Mouse (Mus musculus) heart, embryonic 11.5 days (tissue): ENCODE data around the gene Smox. TPM values are rescaled to one million over a fixed set of nuclear protein-coding genes. Genes with fewer than 3 reads are reported as not detected.

Experiments
- ATAC-seq: fragments of 200-750 bp; cut with Nextera tagmentation; replicated peaks from 2 replicates; pipeline ENCODE4 v1.8.0; 2017; ENCODE audit warnings: moderate library complexity; ENCODE audit not compliant: insufficient number of reproducible peaks, low FRiP score, low TSS enrichment
- H3K27ac ChIP-seq: fragments of 300-500 bp; sonication (generic); 2 replicates; pipeline ENCODE4 v1.5.1; 2014; ENCODE audit warnings: mild to moderate bottlenecking, low read depth, low read length
- H3K27me3 ChIP-seq: fragments of 300-500 bp; sonication (generic); 2 replicates; pipeline ENCODE4 v1.6.1; 2014; ENCODE audit warnings: mild to moderate bottlenecking, low read length, mixed read lengths; ENCODE audit not compliant: control insufficient read depth, insufficient read depth
- H3K36me3 ChIP-seq: fragments of 300-500 bp; sonication (generic); 2 replicates; pipeline ENCODE4 v1.6.1; 2014; ENCODE audit warnings: mild to moderate bottlenecking, low read length, moderate library complexity, mixed read lengths; ENCODE audit not compliant: control insufficient read depth, insufficient read depth
- H3K4me1 ChIP-seq: fragments of 300-500 bp; sonication (generic); 2 replicates; pipeline ENCODE4 v1.6.1; 2014; ENCODE audit warnings: low read length; ENCODE audit not compliant: control insufficient read depth, insufficient read depth
- H3K4me2 ChIP-seq: fragments of 300-500 bp; sonication (generic); 2 replicates; pipeline ENCODE4 v1.6.1; 2014; ENCODE audit warnings: mild to moderate bottlenecking, moderate library complexity
- H3K4me3 ChIP-seq: fragments of 300-500 bp; sonication (generic); 2 replicates; pipeline ENCODE4 v1.5.1; 2014; ENCODE audit warnings: low read depth, low read length
- H3K9ac ChIP-seq: fragments of 300-500 bp; sonication (generic); 2 replicates; pipeline ENCODE4 v1.6.1; 2014; ENCODE audit warnings: mild to moderate bottlenecking, low read depth, low read length, moderate library complexity
- H3K9me3 ChIP-seq: fragments of 300-500 bp; sonication (generic); replicated peaks from 2 replicates; pipeline ENCODE4 v1.6.1; 2016; ENCODE audit warnings: low read length; ENCODE audit not compliant: control insufficient read depth
- whole genome bisulfite sequencing: fragments of 180-500 bp; shearing (Covaris S2); extraction: QIAGEN DNeasy Blood & Tissue Kit; methylation state at CpG from one replicate; pipeline ENCODE4 v1.1.7; 2014; ENCODE audit not compliant: insufficient replicate concordance; 5-methylcytosine and 5-hydroxymethylcytosine counted together
- polyA plus RNA-seq: library from polyadenylated mRNA; unstranded; fragments of >200 nt; fragmentation: Nextera tagmentation; extraction: Ambion mirVana; gene quantifications from 2 replicates; pipeline ENCODE4 v1.2.1, GENCODE M21; 2014

Smox gene
- polyA plus RNA-seq, 1 experiment from 2014 or later, result 16.5 TPM

DNA sequence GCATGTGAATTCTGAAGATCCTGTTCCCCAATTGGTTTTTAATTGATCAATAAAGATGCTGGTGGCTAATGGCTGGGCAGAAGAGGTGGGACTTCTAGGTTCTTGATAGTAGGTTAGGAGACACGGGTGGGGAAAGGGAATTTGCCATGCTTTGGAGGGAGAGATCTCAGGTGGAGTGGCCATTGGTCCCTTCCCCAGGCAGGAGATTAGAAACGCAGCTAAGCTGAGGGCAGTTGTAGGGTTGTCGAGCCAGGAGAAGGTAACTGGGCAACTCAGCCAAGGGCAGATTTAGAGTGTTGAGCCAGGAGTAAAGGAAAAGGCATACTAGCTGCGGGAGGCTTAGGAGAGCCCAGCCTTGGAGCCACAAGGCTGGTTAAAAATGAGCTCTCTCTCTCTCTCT is 3.0 kb upstream of the Smox start:
- no peak overlapping the region for H3K9ac ChIP-seq
- no peaks in the 10 kb centered on the region for H3K9me3 ChIP-seq
- H3K4me3 ChIP-seq, result no peak overlapping the region
- H3K27me3 ChIP-seq, result 0 out of 2 replicates have a peak, but pooled peaks cover 2% of the 10 kb centered on the region
- 58% methylated on average over 4 of the region's 4 CpGs for WGBS
- no peaks in the 10 kb centered on the region for H3K36me3 ChIP-seq
- H3K4me1 ChIP-seq, result 0 out of 2 replicates have a peak, but pooled peaks cover 5% of the 10 kb centered on the region
- H3K27ac ChIP-seq, result no peak overlapping the region
- no peak overlapping the region for H3K4me2 ChIP-seq
- ATAC-seq, result no peak

DNA sequence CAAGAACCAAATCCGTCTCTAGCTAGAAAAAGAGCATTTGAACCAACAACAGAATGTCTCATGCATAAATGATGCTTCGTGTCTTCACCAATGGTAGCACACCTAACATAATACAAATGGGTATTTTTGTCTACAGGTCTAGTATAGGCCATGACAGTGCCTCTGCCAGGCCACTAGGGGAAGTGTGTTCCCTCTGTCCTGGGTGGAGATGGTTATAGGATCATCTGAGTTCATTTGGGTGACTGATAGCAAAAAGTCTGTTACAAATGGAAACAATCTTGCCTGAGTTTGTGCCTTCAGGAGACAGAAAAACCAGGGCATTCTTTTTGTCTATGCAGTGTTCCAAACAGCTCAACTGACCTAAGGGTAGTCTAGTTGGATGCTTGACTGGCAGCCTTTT is 2.4 kb upstream of the Smox start:
- no peak for ATAC-seq
- H3K27me3 ChIP-seq, result 0 out of 2 replicates have a peak, but pooled peaks cover 6% of the 10 kb centered on the region
- H3K9me3 ChIP-seq, result no peaks in the 10 kb centered on the region
- 0 out of 2 replicates have a peak, but pooled peaks cover 5% of the 10 kb centered on the region for H3K4me1 ChIP-seq
- H3K4me2 ChIP-seq, result no peak overlapping the region
- no peak overlapping the region for H3K4me3 ChIP-seq
- 86% methylated on average over 2 of the region's 2 CpGs for WGBS
- H3K27ac ChIP-seq, result no peak overlapping the region
- H3K9ac ChIP-seq, result no peak overlapping the region
- H3K36me3 ChIP-seq, result no peaks in the 10 kb centered on the region

- no peaks in the 10 kb centered on the region for H3K9me3 ChIP-seq
- no peak overlapping the region for H3K9ac ChIP-seq
- WGBS, result 61% methylated on average over 4 of the region's 4 CpGs
- H3K4me1 ChIP-seq, result 0 out of 2 replicates have a peak, but pooled peaks cover 5% of the 10 kb centered on the region
- 0 out of 2 replicates have a peak, but pooled peaks cover 6% of the 10 kb centered on the region for H3K27me3 ChIP-seq
- no peak overlapping the region for H3K27ac ChIP-seq
- no peaks in the 10 kb centered on the region for H3K36me3 ChIP-seq
- H3K4me2 ChIP-seq, result no peak overlapping the region
- no peak overlapping the region for H3K4me3 ChIP-seq
- ATAC-seq, result no peak
Measured at GRCm38 (mm10) chr2:131489591-131489990, 1.7 kb upstream of the Smox start.

- H3K4me1 ChIP-seq, result peaks cover 5% of the 10 kb centered on the region; the same call in 1 of the 2 replicates
- peak overlapping the region; percentile 85 for H3K9ac ChIP-seq
- peak overlapping the region; percentile 54 for H3K27ac ChIP-seq
- H3K36me3 ChIP-seq, result no peaks in the 10 kb centered on the region
- ATAC-seq, result peak; percentile 95
- no peaks in the 10 kb centered on the region for H3K9me3 ChIP-seq
- WGBS, result under 1% methylated on average over 81 of the region's 102 CpGs
- peak overlapping the region; percentile 89 for H3K4me3 ChIP-seq
- H3K4me2 ChIP-seq, result peak overlapping the region; percentile 98
- 0 out of 2 replicates have a peak, but pooled peaks cover 6% of the 10 kb centered on the region for H3K27me3 ChIP-seq
Measured at GRCm38 (mm10) chr2:131491707-131492595, 655 bp downstream of the Smox start.

DNA sequence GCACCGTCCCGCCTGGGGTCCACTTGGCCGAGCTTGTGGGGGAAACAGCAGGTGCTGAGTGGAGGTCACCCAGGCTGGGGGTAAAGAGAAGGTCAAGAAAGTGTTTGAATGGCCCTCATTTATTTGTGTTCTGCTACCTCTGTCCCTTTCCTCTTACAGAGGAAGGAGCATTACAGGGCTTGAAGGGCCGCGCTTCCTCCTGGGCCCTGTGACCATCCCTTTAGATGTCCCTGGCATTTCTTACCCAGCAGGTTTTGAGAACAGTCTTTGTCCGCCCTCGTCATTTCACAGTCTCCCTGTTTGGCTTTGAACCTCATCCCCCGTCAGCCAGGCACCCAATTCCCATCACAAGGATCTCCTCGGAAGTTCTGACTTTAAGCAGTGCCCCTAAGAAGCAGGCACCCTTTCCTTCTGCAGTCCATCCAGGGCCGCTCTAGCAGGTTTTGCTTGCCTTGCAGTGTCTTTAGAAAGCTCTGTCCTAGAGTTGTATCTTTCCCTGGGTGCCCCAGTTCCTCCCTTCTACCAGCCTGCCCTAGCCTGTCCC is 1.4 kb downstream of the Smox start:
- H3K27ac ChIP-seq, result peak overlapping the region; percentile 54
- H3K9me3 ChIP-seq, result no peaks in the 10 kb centered on the region
- H3K4me2 ChIP-seq, result peak overlapping the region; percentile 98
- peak overlapping the region; percentile 85 for H3K9ac ChIP-seq
- 0 out of 2 replicates have a peak, but pooled peaks cover 4% of the 10 kb centered on the region for H3K27me3 ChIP-seq
- ATAC-seq, result no peak
- no peaks in the 10 kb centered on the region for H3K36me3 ChIP-seq
- peak overlapping the region; percentile 89 for H3K4me3 ChIP-seq
- peaks cover 5% of the 10 kb centered on the region; the same call in 1 of the 2 replicates for H3K4me1 ChIP-seq
- 14% methylated on average over 10 of the region's 10 CpGs for WGBS

DNA sequence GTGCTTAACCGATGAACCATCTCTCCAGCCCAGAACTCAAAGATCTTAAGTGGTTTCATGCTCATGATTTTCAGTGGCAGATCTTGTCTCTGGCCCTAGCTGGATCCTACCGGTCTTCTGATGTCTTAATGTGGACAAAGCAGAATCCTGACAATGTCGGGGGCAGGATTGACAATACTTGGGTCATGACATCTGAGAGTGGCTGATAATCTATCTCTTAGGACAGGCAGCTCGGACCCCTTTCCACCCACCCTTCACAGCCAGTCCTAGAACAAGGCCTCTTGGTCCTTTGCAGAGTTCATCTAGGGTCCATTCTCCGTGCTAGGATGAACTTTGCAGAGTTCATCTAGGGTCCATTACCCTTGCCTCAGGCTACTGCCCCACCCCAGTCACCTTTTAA is 2.1 kb downstream of the Smox start:
- peak overlapping the region; percentile 98 for H3K4me2 ChIP-seq
- H3K27ac ChIP-seq, result no peak overlapping the region
- H3K27me3 ChIP-seq, result 0 out of 2 replicates have a peak, but pooled peaks cover 4% of the 10 kb centered on the region
- H3K4me1 ChIP-seq, result peaks cover 5% of the 10 kb centered on the region; the same call in 1 of the 2 replicates
- no peak overlapping the region for H3K4me3 ChIP-seq
- H3K36me3 ChIP-seq, result no peaks in the 10 kb centered on the region
- H3K9ac ChIP-seq, result no peak overlapping the region; the same call in 1 of the 2 replicates
- ATAC-seq, result no peak
- 39% methylated on average over 5 of the region's 5 CpGs for WGBS
- no peaks in the 10 kb centered on the region for H3K9me3 ChIP-seq

DNA sequence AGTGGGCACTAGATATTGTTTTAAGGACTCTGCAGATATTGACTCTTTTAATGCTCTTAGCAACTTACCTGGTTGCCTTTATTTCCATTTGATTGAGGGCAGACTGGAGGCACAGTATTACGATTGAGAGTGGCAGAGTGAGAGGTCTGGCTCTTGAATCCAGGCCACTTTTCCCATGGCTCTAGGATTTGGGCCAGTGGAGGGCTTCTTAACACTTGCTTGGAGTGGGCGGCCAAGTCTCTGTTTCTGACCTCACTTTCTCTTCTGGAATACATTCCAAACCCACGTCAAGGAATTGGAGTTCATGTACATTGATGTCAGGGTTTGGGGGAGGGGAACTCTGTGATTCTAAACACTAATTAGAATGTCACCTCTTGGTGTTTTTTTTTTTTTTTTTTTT is 4.0 kb downstream of the Smox start:
- Histone ChIP-seq H3K9ac (no peak overlapping the region), H3K27ac (no peak overlapping the region), H3K4me1 (peaks cover 9% of the 10 kb centered on the region; the same call in 1 of the 2 replicates), H3K4me3 (no peak overlapping the region), H3K36me3 (no peaks in the 10 kb centered on the region), H3K27me3 (peaks cover 4% of the 10 kb centered on the region; the same call in 1 of the 2 replicates), H3K9me3 (no peaks in the 10 kb centered on the region), H3K4me2 (0 out of 2 replicates have a peak overlapping the region, but pooled peaks have one; percentile 27)
- ATAC-seq, result no peak
- WGBS, result 70% methylated on average over 3 of the region's 3 CpGs

- H3K27me3 ChIP-seq, result peaks cover 4% of the 10 kb centered on the region; the same call in 1 of the 2 replicates
- H3K9me3 ChIP-seq, result no peaks in the 10 kb centered on the region
- WGBS, result 85% methylated on average over 5 of the region's 5 CpGs
- H3K4me1 ChIP-seq, result peaks cover 9% of the 10 kb centered on the region; the same call in 1 of the 2 replicates
- no peak overlapping the region for H3K27ac ChIP-seq
- H3K9ac ChIP-seq, result no peak overlapping the region
- H3K4me3 ChIP-seq, result no peak overlapping the region
- no peak for ATAC-seq
- no peaks in the 10 kb centered on the region for H3K36me3 ChIP-seq
- no peak overlapping the region for H3K4me2 ChIP-seq
Measured at GRCm38 (mm10) chr2:131496125-131496820, 5.0 kb downstream of the Smox start.
